Mouse (Mus musculus): ENCODE measurements around the gene Faap20.
"Not testable (repeated sequence)": the region's sequence is repeated elsewhere in the genome, so short reads cannot be mapped to it uniquely, and the experiment has no call there.

Faap20 gene

GRCm38 (mm10) chr4:155221599-155222551 lies 27.7 kb upstream of the Faap20 start:
- peak; percentile 88 to 90 for DNase-seq

- no peak for DNase-seq
Observed at GRCm38 (mm10) chr4:155222552-155222840, 27.1 kb upstream of the Faap20 start, which contains the start of gene Ski. TSS of gene Ski (minus strand) at chr4:155222592.

- peak; percentile 98 to 100 for DNase-seq
Observed at GRCm38 (mm10) chr4:155222841-155223593, 26.6 kb upstream of the Faap20 start.

- no peak for DNase-seq
Observed at GRCm38 (mm10) chr4:155223594-155224528, 25.7 kb upstream of the Faap20 start.

- DNase-seq: no peak
Observed at GRCm38 (mm10) chr4:155225918-155226317, 23.7 kb upstream of the Faap20 start.

GRCm38 (mm10) chr4:155227986-155228385 lies 21.6 kb upstream of the Faap20 start:
- DNase-seq: no peak

GRCm38 (mm10) chr4:155228461-155228860 lies 21.1 kb upstream of the Faap20 start:
- DNase-seq: peak; percentile 74 to 75

- DNase-seq: peak; percentile 83 to 84
Observed at GRCm38 (mm10) chr4:155233878-155234277, 15.7 kb upstream of the Faap20 start.

- peak; percentile 79 to 83 for DNase-seq
Observed at GRCm38 (mm10) chr4:155234371-155235310, 15.0 kb upstream of the Faap20 start.

- DNase-seq: peak; percentile 95 to 96
Observed at GRCm38 (mm10) chr4:155235311-155236119, 14.1 kb upstream of the Faap20 start.

- DNase-seq: no peak
Observed at GRCm38 (mm10) chr4:155236737-155237385, 12.7 kb upstream of the Faap20 start.

GRCm38 (mm10) chr4:155238276-155238675 lies 11.3 kb upstream of the Faap20 start:
- peak; percentile 76 to 91 for DNase-seq

- DNase-seq: no peak
Observed at GRCm38 (mm10) chr4:155239494-155239893, 10.1 kb upstream of the Faap20 start.

- DNase-seq: peak in 1 of 2 experiments; percentile 54
Observed at GRCm38 (mm10) chr4:155241789-155242188, 7.8 kb upstream of the Faap20 start.

- peak; percentile 43 to 55 for DNase-seq
Observed at GRCm38 (mm10) chr4:155242292-155242691, 7.3 kb upstream of the Faap20 start.

- no peak for DNase-seq
Observed at GRCm38 (mm10) chr4:155243233-155243632, 6.4 kb upstream of the Faap20 start.

GRCm38 (mm10) chr4:155245770-155246492 lies 3.7 kb upstream of the Faap20 start:
- DNase-seq: peak; percentile 82 to 83

GRCm38 (mm10) chr4:155246691-155247105 lies 2.9 kb upstream of the Faap20 start:
- peak; percentile 39 to 47 for DNase-seq

GRCm38 (mm10) chr4:155248054-155248453 lies 1.5 kb upstream of the Faap20 start:
- DNase-seq: not testable (repeated sequence)

All from kidney, postnatal 36 days (tissue).